Mouse (Mus musculus): ENCODE measurements at regions not wholly inside any gene's neighbourhood (a gene's known extent, or its start where the extent isn't known, plus 50 kb on each side); places are given as distances from the start of the nearest gene placed in this dataset.

DNA sequence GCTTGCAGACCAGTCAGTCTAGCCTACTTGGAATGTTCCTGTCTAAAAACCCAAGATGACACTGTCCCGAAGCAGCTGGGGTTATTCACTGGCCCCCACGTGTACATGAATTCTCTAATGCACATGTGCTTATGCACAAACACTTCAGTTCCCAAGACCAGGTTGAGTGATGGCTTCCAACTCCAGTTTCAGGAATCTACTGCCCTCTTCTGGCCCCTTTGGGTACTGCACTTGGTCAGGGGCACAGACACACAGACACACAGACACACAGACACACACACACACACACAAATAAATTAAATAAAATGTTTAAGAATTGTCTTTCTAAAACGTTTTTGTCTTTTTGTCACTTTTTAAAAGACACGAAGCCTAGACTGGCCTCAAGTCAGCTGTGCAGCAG is 87.5 kb upstream of the Map4k3 start:
- Histone ChIP-seq H3K4me1 (ENCODE audit: control insufficient read depth in 1 of 2, insufficient read depth in 2 of 2) (no peaks in the 10 kb centered on the region), H3K9me3 (replicated peaks; ENCODE audit: low read length) (no peaks in the 10 kb centered on the region), H3K4me2 (ENCODE audit: insufficient read depth, low read depth, poor library complexity, severe bottlenecking) (no peak overlapping the region), H3K27me3 (replicated peaks) (no peaks in the 10 kb centered on the region), H3K4me3 (replicated peaks in 1 of 3; ENCODE audit: low read depth in 2 of 3, low read length in 2 of 3, poor library complexity in 1 of 3) (no peak overlapping the region), H3K27ac (ENCODE audit: insufficient read depth, low read depth) (no peak overlapping the region), H3K9ac (ENCODE audit: insufficient read depth, low read depth) (no peak overlapping the region), H3K79me2 (replicated peaks; ENCODE audit: control insufficient read depth, extremely low read depth, insufficient read depth, poor library complexity, severe bottlenecking) (no peaks in the 10 kb centered on the region), H3K36me3 (replicated peaks in 1 of 2; ENCODE audit: control insufficient read depth in 1 of 2, insufficient read depth in 1 of 2, low read length in 1 of 2) (no peaks in the 10 kb centered on the region)
- in situ Hi-C loops (cut with MboI; ENCODE audit: low pct_ligation_motif_present, low pct_unique_long_range_greater_than_20kb, low sequenced_read_pairs) (no loop called here), dilution Hi-C loops (cut with MboI; ENCODE audit: extremely low pct_ligation_motif_present, extremely low pct_unique_long_range_greater_than_20kb, low sequenced_read_pairs) (no loop called here)
- TF ChIP-seq ZNF384 (IDR thresholded peaks at IDR 0.05; ENCODE audit: low read depth, low read length) (no peak), MAFK (IDR thresholded peaks at IDR 0.05; ENCODE audit: insufficient replicate concordance, low read length) (no peak), KAT2A (IDR thresholded peaks at IDR 0.05; ENCODE audit: insufficient replicate concordance, low read length) (no peak), ZC3H11A (IDR thresholded peaks at IDR 0.05; ENCODE audit: low read depth, low read length) (peak; percentile 3; the same call in 1 of the 2 replicates), E2F4 (IDR thresholded peaks at IDR 0.05; ENCODE audit: insufficient replicate concordance, low read depth, low read length) (no peak), RAD21 (IDR thresholded peaks at IDR 0.05; ENCODE audit: low read depth, low read length) (peak; percentile 61), SMC3 (IDR thresholded peaks at IDR 0.05; ENCODE audit: low read depth, low read length) (peak; percentile 59), POLR2A (IDR thresholded peaks at IDR 0.05; ENCODE audit: low read depth, low read length) (no peak), MAZ (IDR thresholded peaks at IDR 0.05; ENCODE audit: low read depth, low read length) (no peak), CTCF (conservative IDR thresholded peaks at IDR 0.05 in 1 of 2, IDR thresholded peaks at IDR 0.05 in 1 of 2; ENCODE audit: low read depth in 2 of 2, low read length in 2 of 2) (peak; percentile 66 to 70), ELF1 (IDR thresholded peaks at IDR 0.05; ENCODE audit: low read depth, low read length) (no peak), MEF2A (IDR thresholded peaks at IDR 0.05; ENCODE audit: borderline replicate concordance, low read depth, low read length) (no peak), ETS1 (conservative IDR thresholded peaks at IDR 0.05; ENCODE audit: low read depth, low read length) (no peak), MAX (IDR thresholded peaks at IDR 0.05; ENCODE audit: low read length) (no peak), GABPA (IDR thresholded peaks at IDR 0.05; ENCODE audit: insufficient replicate concordance, low read depth, low read length) (no peak), TBP (conservative IDR thresholded peaks at IDR 0.05; ENCODE audit: low read depth, low read length) (no peak), ZKSCAN1 (IDR thresholded peaks at IDR 0.05; ENCODE audit: borderline replicate concordance, low read depth, low read length) (no peak), USF1 (IDR thresholded peaks at IDR 0.05; ENCODE audit: low read depth, low read length) (no peak), UBTF (IDR thresholded peaks at IDR 0.05; ENCODE audit: low read depth, low read length) (no peak), TCF12 (IDR thresholded peaks at IDR 0.05; ENCODE audit: low read depth, low read length) (no peak), CHD1 (IDR thresholded peaks at IDR 0.05; ENCODE audit: low read depth, low read length) (no peak), SIN3A (IDR thresholded peaks at IDR 0.05; ENCODE audit: low read length) (no peak), JUND (conservative IDR thresholded peaks at IDR 0.05; ENCODE audit: low read depth, low read length) (no peak)
- DNase-seq (ENCODE audit: extremely low read depth): peak; percentile 43

DNA sequence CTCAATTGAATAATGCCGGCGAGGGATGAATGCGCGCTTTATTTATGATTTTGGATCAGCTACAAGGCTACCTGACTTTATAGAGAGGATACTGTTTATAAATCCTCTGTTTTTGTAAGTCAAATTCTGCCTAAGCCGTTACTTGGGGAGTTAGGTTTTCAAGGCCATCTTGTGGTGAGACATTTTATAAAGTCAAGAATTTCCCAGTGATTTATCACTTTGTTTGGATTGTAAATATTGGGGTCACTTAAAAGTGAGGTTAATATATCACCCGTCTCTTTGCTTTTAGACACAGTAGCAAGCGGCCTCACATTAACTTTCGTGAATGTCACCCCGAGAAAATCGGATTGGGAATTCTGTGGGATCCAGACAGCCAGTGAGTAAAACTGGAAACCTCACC is 84.9 kb upstream of the Map4k3 start:
- in situ Hi-C loops (cut with MboI; ENCODE audit: low pct_ligation_motif_present, low pct_unique_long_range_greater_than_20kb, low sequenced_read_pairs) (no loop called here), dilution Hi-C loops (cut with MboI; ENCODE audit: extremely low pct_ligation_motif_present, extremely low pct_unique_long_range_greater_than_20kb, low sequenced_read_pairs) (no loop called here)

More for the DNA sequence above, 84.9 kb upstream of the Map4k3 start:
- Histone ChIP-seq H3K4me1 (ENCODE audit: control insufficient read depth in 1 of 2, insufficient read depth in 2 of 2) (no peaks in the 10 kb centered on the region), H3K4me3 (replicated peaks in 1 of 3; ENCODE audit: low read depth in 2 of 3, low read length in 2 of 3, poor library complexity in 1 of 3) (no peak overlapping the region), H3K27me3 (replicated peaks) (no peaks in the 10 kb centered on the region), H3K4me2 (ENCODE audit: insufficient read depth, low read depth, poor library complexity, severe bottlenecking) (no peak overlapping the region), H3K79me2 (replicated peaks; ENCODE audit: control insufficient read depth, extremely low read depth, insufficient read depth, poor library complexity, severe bottlenecking) (no peaks in the 10 kb centered on the region), H3K27ac (ENCODE audit: insufficient read depth, low read depth) (no peak overlapping the region), H3K9ac (ENCODE audit: insufficient read depth, low read depth) (no peak overlapping the region), H3K36me3 (replicated peaks in 1 of 2; ENCODE audit: control insufficient read depth in 1 of 2, insufficient read depth in 1 of 2, low read length in 1 of 2) (no peaks in the 10 kb centered on the region), H3K9me3 (replicated peaks; ENCODE audit: low read length) (no peaks in the 10 kb centered on the region)
- no peak for DNase-seq (ENCODE audit: extremely low read depth)
- TF ChIP-seq ETS1 (conservative IDR thresholded peaks at IDR 0.05; ENCODE audit: low read depth, low read length) (no peak), MAX (IDR thresholded peaks at IDR 0.05; ENCODE audit: low read length) (no peak), TBP (conservative IDR thresholded peaks at IDR 0.05; ENCODE audit: low read depth, low read length) (no peak), SIN3A (IDR thresholded peaks at IDR 0.05; ENCODE audit: low read length) (no peak), IRF4 (IDR thresholded peaks at IDR 0.05; ENCODE audit: low read depth, low read length) (no peak), ZKSCAN1 (IDR thresholded peaks at IDR 0.05; ENCODE audit: borderline replicate concordance, low read depth, low read length) (no peak), GABPA (IDR thresholded peaks at IDR 0.05; ENCODE audit: insufficient replicate concordance, low read depth, low read length) (no peak), ZMIZ1 (IDR thresholded peaks at IDR 0.05; ENCODE audit: low read depth, low read length) (no peak), ZNF384 (IDR thresholded peaks at IDR 0.05; ENCODE audit: low read depth, low read length) (no peak)

Data from CH12.LX (cell line).